In genomic region chr7:3646641-3647040, GRCm38 (mm10) we compare ENCODE assay signal across 1 mouse cellular context.
TF ChIP-seq lines count a peak whose summit lies in the region.

No protein-coding gene starts in this region.

TF ChIP-seq in CH12.LX, 34 proteins besides CTCF, POLR2A, EP300 and RAD21 (continued from another document):
- TF ChIP-seq MAX (IDR thresholded peaks at IDR 0.05; ENCODE audit: low read length) (no peak), CHD2 (IDR thresholded peaks at IDR 0.05; ENCODE audit: low read length) (no peak), KAT2A (IDR thresholded peaks at IDR 0.05; ENCODE audit: insufficient replicate concordance, low read length) (no peak), TCF12 (IDR thresholded peaks at IDR 0.05; ENCODE audit: low read depth, low read length) (no peak), IRF4 (IDR thresholded peaks at IDR 0.05; ENCODE audit: low read depth, low read length) (no peak), MAZ (IDR thresholded peaks at IDR 0.05; ENCODE audit: low read depth, low read length) (no peak)
